Mouse (Mus musculus): ENCODE results near the gene Col2a1.

GRCm38 (mm10) chr15:97938580-97938979 lies 65.9 kb downstream of the Col2a1 start:
- TF ChIP-seq CTCF (conservative IDR thresholded peaks at IDR 0.05; ENCODE audit: insufficient read depth, insufficient read length, low read depth, low read length) (no peak), POLR2A (IDR thresholded peaks at IDR 0.05; ENCODE audit: low read depth, low read length) (no peak)

All from kidney, adult 2 months (tissue).